Mouse (Mus musculus): ENCODE results near the gene Ubiad1.

Ubiad1 gene

GRCm38 (mm10) chr4:148453707-148454106 lies 9.1 kb upstream of the Ubiad1 start:
- in situ Hi-C loops (cut with MboI, MseI) = no loop called here

- in situ Hi-C loops (cut with MboI, MseI) = no loop called here
Observed at GRCm38 (mm10) chr4:148448853-148449245, 4.3 kb upstream of the Ubiad1 start.

DNA sequence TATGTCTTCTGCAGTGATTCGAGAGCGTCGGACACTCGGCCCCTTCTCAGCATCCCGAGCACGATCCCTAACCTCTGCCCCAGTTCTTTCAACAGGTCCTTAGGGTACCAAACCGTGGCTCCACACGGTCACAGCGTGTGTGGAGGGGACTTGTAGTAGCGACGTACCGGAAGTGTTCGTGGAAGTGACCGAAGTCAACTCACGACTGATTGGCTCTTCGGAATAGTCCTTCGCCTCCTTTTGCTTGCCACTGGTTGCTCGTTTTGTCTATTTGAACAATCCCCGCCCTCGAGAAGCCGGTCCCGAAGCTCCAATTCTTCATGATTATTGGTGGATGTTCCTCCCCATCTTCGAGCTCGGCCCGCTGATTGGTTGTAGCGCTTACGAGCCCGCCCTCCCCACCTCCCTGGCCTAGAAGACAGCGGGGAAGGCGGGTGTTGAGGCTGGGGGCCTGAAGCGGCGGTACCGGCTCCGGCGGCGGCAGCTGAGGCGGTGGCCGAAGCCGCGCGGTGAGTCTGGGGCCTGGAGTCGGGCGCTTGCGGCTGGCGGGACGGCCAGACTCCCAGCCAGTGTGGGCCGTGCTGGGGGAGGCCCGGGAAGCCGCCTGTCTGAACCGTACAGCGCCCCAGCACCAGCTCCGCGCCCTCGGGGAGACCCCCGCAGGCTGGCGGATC lies 3.7 kb upstream of the Ubiad1 start, which contains the start of gene Mtor:
Gene Mtor (plus strand): TSS at position 433 of the 674 bp plus-strand sequence.
- in situ Hi-C loops (cut with MboI, MseI) = no loop called here

DNA sequence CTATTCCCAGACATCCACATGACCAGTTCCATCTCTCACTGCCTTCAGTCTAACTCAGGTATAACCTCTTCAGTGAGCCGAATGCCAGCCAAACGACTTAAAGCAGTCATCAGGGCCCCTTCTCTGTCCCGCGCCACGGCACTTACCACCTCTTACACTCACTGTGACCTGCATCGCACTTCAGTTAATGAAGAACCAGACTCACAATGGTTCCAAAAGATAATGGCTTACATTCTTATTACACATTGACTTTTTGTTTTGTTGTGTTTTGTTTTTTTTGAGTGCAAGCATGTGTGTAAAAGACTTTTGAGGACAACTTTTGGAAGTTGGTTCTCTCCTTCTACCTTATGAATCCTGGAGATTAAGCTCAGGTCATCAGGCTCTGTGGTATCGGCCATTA lies 2.0 kb downstream of the Ubiad1 start:
- in situ Hi-C loops (cut with MboI, MseI) = no loop called here

GRCm38 (mm10) chr4:148441931-148442330 lies 2.6 kb downstream of the Ubiad1 start:
- in situ Hi-C loops (cut with MboI, MseI) = no loop called here

DNA sequence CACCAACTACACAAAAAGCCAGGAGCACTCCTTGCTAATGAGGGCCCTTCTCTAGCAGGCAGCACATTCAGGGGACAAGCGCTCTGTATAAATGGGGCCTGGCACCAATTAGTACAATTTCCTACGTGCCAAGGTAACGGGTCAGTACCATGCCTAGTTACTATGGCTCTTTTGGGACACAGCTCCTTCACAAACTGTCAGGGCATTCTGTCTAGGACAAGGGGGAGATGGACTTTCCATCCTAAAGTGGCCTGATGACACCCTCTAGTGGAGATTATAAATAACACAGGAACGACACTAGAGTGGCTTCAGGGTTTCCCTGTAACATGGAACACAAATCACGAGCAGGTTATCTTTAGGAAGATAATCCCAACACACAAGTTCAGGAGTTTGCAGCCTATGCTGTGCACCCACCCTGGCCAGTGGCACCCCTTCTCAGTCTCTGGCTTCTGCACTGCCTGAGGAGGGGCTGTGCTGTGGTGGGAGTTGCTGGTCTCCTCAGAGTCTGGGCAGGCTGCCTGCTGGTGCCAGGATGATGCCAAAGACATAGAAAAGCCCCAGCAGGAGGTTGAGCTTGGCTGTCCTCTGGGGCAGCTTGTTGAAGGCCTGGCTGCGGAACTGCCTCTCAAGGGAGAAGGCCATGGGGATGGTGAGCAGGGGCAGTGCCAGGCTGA lies 8.8 kb downstream of the Ubiad1 start:
- in situ Hi-C loops (cut with MboI, MseI) = no loop called here

DNA sequence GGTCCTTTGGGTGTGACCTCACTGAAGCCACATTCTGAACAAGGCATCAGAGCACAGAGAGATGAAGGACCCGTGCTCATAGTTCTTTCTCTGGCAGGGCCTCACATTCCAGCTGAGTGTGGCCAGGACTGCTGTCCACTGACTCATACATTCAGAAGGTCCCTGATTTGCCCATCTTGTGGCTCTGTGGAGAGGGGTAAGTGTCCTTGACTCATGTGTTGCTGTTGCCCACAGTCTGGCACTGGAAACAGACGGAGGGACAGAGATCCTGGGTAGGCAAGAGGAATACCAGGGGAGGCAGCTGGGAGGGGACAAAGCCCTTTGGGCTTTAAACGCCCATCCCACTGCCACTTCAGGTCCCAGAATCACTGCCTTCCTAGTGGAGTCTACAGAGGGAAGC lies 9.5 kb downstream of the Ubiad1 start:
- in situ Hi-C loops (cut with MboI, MseI) = no loop called here

DNA sequence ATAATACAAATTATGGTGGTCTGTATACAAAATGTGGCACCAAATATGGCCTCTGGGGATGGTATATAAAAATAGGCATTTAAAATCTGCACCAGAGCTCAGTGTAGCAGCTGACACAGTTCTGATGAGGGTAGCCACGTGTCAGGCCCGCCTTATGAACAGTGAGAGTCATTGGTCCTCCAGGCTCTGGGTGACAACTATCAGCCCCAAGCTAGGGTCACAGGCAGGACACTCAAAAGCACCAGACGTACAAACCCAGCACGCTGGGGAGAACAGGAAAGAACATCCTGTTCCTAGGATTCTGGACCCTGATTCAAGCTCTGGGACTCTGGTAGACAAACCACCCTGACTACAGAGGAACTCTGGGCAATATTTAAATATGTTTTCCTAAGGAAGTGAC lies 10.0 kb downstream of the Ubiad1 start:
- in situ Hi-C loops (cut with MboI, MseI) = no loop called here

DNA sequence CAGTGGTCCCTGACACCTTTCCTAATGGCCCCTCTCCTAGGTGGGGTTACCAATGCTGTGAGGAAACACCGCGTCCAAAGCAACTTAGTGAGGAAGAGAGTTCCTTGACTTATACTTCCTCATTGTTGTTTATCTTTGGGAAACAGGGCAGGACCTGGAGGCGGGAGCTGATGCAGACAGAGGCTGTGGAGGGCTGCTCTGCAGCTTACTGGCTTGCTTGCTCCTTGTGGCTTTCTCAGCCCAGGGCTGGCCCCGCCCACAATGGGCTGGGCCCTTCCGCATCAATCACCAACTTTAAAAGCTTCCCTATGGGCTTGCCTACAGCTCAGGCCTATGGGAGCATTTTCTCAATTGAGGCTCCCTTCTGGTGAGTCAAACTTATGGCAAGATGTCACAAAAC lies 10.8 kb downstream of the Ubiad1 start:
- in situ Hi-C loops (cut with MboI, MseI) = no loop called here

GRCm38 (mm10) chr4:148433336-148433735 lies 11.2 kb downstream of the Ubiad1 start:
- in situ Hi-C loops (cut with MboI, MseI) = no loop called here

DNA sequence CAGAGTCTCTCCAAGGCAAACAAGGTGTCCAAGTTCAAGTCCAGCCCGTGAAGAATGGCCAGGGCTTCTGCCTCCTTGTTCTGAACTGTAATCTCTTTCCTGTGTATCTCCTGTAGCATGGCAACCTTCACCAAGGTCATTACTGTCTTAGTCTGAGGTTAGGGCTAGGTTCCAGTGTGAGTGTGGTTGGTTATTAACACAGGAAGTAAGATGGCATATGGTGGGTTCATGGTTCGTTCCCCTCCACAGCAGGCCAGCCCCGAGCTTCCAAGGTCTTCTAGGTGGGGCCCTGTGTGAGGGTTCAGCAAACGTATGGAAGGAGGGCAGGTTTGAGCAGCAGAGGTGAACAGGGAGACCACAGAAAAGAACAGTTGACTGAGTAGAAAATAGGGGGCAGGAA lies 12.1 kb downstream of the Ubiad1 start:
- in situ Hi-C loops (cut with MboI, MseI) = no loop called here

GRCm38 (mm10) chr4:148430880-148431519 lies 13.6 kb downstream of the Ubiad1 start:
- in situ Hi-C loops (cut with MboI, MseI) = no loop called here

DNA sequence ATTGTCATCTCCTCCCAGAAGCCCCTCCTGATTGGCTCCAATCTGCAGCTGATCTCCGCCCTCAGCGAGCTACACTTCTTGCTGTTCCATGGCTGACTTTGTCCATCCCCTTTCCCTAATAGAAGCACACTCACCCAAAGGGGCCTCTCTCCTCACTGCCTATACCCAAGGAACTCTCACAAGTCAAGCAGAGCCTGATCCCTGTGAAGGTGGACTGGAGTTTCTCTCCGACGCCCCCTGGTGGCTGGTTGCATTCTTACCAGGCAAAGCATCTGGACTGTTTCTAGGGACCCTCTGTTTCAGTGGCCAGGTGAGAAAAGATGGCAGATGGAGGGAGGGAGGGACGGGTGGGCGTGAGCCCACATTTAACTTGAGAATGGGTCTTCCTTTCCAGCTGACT lies 14.9 kb downstream of the Ubiad1 start:
- in situ Hi-C loops (cut with MboI, MseI) = no loop called here

- in situ Hi-C loops (cut with MboI, MseI) = no loop called here
Observed at GRCm38 (mm10) chr4:148429121-148429520, 15.4 kb downstream of the Ubiad1 start.

DNA sequence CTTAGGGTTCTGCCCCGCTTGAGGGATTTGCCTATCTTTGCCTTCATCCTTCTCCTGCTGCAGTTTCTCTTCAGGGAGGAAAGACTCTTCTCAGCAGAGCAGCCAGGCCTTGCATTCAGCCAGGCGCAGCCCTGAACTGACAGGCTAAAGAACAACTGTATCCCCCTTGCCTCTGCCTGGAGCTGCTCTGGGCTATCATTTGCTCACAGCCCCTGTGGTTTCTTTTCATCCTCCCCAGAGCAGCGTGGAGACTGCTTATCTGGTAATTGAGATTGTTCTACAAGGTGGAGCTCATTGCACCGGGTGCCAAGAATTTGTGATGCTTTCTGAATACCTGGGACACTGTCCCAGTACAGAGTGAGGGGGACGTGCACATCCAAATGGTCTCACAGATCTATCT lies 16.0 kb downstream of the Ubiad1 start:
- in situ Hi-C loops (cut with MboI, MseI) = no loop called here

DNA sequence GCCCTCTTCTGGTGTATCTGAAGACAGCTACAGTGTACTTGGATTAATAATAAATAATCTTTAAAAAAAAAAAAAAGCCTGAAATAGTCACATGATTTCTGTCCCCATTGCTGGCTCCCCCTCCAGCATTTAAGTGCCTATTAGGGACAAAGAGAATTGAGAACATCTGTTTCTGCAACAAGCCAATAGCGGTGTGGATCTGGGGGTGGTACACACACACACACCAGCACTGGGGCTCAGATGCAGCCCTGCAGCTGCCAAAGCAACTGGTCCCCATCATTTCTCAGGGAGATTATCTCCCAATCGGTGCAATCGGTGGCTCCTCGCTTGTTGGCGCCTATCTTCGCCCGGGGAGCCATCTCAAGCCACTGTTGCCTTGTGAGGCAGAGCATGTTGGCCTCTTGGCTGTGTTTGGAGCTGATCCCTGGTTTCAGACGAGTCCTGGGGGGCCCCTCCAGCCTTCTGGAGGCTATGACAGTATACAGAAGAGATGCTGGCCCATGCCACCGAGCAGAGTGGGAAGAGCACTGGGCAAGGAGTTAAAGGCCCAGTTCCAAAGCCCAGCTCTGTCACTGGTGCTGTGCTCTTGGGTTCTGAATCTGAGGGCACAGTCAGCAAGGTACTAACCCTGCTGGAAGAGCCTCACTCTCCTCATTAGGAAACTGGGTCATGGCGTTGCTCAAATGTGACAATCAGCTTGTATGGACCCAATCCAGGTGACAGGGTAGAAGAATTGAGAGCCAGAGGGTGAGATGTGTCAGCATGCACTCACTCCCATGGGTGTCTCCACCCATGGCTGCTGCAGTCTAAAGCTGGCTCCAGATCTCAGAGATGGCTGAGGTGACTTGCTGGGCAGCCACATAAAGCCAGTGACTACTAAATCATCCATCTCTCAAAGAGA lies 17.4 kb downstream of the Ubiad1 start:
- in situ Hi-C loops (cut with MboI, MseI) = no loop called here

GRCm38 (mm10) chr4:148417559-148417958 lies 27.0 kb downstream of the Ubiad1 start:
- in situ Hi-C loops (cut with MboI, MseI) = no loop called here

GRCm38 (mm10) chr4:148417074-148417526 lies 27.5 kb downstream of the Ubiad1 start:
- in situ Hi-C loops (cut with MboI, MseI) = no loop called here

DNA sequence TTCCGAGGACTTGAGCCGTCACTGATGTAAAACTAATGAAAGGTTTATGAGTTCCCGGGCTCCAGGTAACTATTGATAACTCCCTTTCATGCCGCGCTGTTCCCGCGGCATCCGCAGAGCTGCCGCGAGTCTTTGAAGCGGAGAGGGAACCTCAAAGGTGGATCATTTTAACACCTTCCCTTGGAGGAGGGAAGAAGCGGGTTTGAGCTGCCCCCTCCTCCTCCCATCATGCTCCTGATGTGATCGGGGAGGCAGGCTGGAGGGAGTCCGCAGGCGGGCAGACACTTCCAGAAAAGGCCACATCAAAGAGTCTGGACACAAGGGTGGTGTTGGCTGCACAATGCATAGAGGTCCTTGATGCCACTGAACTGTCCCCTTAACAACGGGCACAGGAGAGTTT lies 29.0 kb downstream of the Ubiad1 start:
- in situ Hi-C loops (cut with MboI, MseI) = no loop called here

- in situ Hi-C loops (cut with MboI, MseI) = no loop called here
Observed at GRCm38 (mm10) chr4:148408256-148408975, 36.2 kb downstream of the Ubiad1 start.

DNA sequence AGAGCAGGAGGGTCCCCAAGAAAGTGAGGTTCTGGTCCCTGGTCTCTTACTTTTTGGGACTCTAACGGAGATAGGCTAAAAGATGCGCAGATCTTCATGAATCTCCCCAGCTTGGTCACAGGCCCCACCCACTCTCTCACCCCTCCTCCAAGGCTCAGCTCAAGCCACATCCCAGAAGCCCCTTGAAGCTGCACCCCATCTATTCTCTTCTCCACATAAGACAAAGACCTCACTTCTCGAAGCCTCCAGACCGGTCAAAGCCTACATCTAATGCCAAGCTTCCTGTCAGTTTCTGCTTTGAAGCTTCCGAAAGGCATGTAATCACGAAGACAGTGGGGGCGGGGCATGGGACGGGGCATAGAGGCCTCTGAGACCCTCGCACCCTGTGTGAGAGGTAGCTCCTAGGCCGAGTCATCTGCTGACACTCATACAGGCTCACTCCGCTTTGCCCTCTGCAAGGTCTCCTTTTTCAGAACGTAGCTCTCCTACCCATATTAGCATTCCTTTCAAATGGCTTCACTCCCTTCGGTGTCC lies 39.2 kb downstream of the Ubiad1 start:
- in situ Hi-C loops (cut with MboI, MseI) = no loop called here
